ENCODE assay signal across 9 mouse cellular contexts in the genomic region with DNA sequence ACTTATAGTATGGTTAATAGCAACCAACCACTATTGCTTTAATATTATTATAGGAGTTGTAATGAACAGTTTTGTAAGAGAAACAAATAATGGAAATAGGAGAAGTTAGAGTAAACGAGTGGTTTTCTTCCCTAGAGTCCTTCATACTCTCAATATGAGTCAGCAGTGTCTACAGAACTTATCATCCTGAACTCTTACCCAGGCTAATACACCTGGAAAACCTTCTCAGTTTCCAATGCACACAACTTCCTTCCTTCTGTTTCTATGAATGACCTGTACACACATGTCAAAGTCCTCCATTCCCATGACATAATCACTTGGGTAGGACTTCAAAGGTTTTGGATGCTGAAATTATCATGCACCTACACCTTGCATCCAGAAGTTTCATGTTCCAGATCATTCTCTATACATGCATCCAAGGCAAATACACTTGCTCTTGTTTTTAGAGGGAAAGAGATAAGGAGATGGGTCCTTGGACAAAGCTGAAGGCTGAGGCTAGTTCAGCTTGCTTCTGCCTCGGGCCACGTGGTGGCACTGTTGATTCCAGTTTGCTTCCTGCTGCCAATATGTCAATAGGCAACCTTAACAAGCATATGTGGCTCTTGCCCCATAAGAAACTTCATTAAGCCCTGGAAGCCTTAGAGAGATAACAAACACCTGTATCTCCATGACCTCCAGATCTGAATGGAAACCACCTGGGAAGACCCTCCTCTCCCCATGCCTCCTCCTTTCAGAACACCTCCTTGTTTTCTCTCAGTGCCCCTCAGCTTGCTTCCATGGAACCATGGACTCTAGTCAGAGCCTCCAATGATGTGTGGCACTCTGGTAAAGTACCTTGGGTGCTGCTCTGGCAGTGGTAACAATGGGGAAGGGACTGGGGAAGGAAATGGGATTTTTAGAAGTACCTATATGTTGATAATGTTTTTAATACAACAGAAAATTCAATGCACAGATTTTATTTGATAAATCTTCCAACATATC.
DNase-seq lines count a peak whose midpoint lies in the region; ATAC-seq and TF ChIP-seq lines count a peak whose summit lies in the region.
"Had no signal": no experiment of that assay in that cellular context is flagged by ENCODE, and none has a peak within 500 bp of the region (broad histone marks: within the 10 kb centered on the region; RNA-seq: fewer than 3 reads in every experiment).

No protein-coding gene starts in this region.

- no peak overlapping the region for H3K4me2 ChIP-seq in heart, embryonic 11.5 days
- no peak overlapping the region for H3K4me2 ChIP-seq in hindbrain, embryonic 13.5 days
- H3K4me2 ChIP-seq in midbrain, embryonic 11.5 days: no peak overlapping the region

- H3K9ac ChIP-seq in heart, adult 2 months (ENCODE audit: low read depth, low read length): no peak overlapping the region
- H3K9ac ChIP-seq in heart, embryonic 11.5 days (ENCODE audit: low read depth, low read length): no peak overlapping the region
- H3K9ac ChIP-seq in hindbrain, embryonic 13.5 days: no peak overlapping the region
- no peak overlapping the region for H3K9ac ChIP-seq in midbrain, embryonic 11.5 days (ENCODE audit: low read length)

- no peak for ATAC-seq in heart, embryonic 11.5 days (replicated peaks; ENCODE audit: insufficient number of reproducible peaks, low FRiP score, low TSS enrichment)
- ATAC-seq in hindbrain, embryonic 13.5 days (ENCODE audit: low FRiP score): peak; percentile 57; the same call in 1 of the 2 replicates
- peak; percentile 77 for ATAC-seq in midbrain, embryonic 11.5 days (ENCODE audit: low FRiP score)

- no peaks in the 10 kb centered on the region for H3K4me1 ChIP-seq in heart, adult 2 months (ENCODE audit: control insufficient read depth, insufficient read depth, low read length)
- H3K4me1 ChIP-seq in heart, embryonic 11.5 days (ENCODE audit: control insufficient read depth, insufficient read depth, low read length): no peaks in the 10 kb centered on the region
- H3K4me1 ChIP-seq in bone marrow macrophage, adult 2 months (ENCODE audit: control insufficient read depth, insufficient read depth, low read length): no peaks in the 10 kb centered on the region
- H3K4me1 ChIP-seq in hindbrain, embryonic 13.5 days (replicated peaks): no peaks in the 10 kb centered on the region
- H3K4me1 ChIP-seq in midbrain, embryonic 11.5 days (ENCODE audit: control insufficient read depth, insufficient read depth, low read length): no peaks in the 10 kb centered on the region
- H3K4me1 ChIP-seq: megakaryocyte, embryonic 14.5 days had no signal

- H3K36me3 ChIP-seq in heart, adult 2 months (ENCODE audit: control insufficient read depth, insufficient read depth, low read length): no peaks in the 10 kb centered on the region
- H3K36me3 ChIP-seq in heart, embryonic 11.5 days (ENCODE audit: control insufficient read depth, insufficient read depth, low read length): no peaks in the 10 kb centered on the region
- H3K36me3 ChIP-seq in hindbrain, embryonic 13.5 days: no peaks in the 10 kb centered on the region
- H3K36me3 ChIP-seq in midbrain, embryonic 11.5 days (ENCODE audit: control insufficient read depth, insufficient read depth, low read length): no peaks in the 10 kb centered on the region

- no peaks in the 10 kb centered on the region for H3K79me2 ChIP-seq in heart, adult 2 months (replicated peaks; ENCODE audit: control insufficient read depth, insufficient read depth, low read length)

- no peaks in the 10 kb centered on the region for H3K9me3 ChIP-seq in heart, embryonic 11.5 days (replicated peaks; ENCODE audit: control insufficient read depth, low read length)
- no peaks in the 10 kb centered on the region for H3K9me3 ChIP-seq in hindbrain, embryonic 13.5 days
- H3K9me3 ChIP-seq in midbrain, embryonic 11.5 days (ENCODE audit: control insufficient read depth, low read length): no peaks in the 10 kb centered on the region
- H3K9me3 ChIP-seq: megakaryocyte, embryonic 14.5 days had no signal

- TF ChIP-seq CTCF in heart, adult 2 months (IDR thresholded peaks at IDR 0.05): peak; percentile 85
- TF ChIP-seq CTCF in bone marrow macrophage, adult 2 months (IDR thresholded peaks at IDR 0.05; ENCODE audit: low read depth, low read length): peak; percentile 33; the same call in 1 of the 2 replicates

- no peak overlapping the region for H3K27ac ChIP-seq in heart, adult 2 months
- no peak overlapping the region for H3K27ac ChIP-seq in heart, embryonic 11.5 days (ENCODE audit: low read depth, low read length)
- H3K27ac ChIP-seq in bone marrow macrophage, adult 2 months (ENCODE audit: insufficient read depth, low read depth, low read length): no peak overlapping the region
- no peak overlapping the region for H3K27ac ChIP-seq in hindbrain, embryonic 13.5 days
- no peak overlapping the region for H3K27ac ChIP-seq in midbrain, embryonic 11.5 days (ENCODE audit: low read depth, low read length)

- H3K27me3 ChIP-seq in heart, adult 2 months (ENCODE audit: control insufficient read depth, insufficient read depth, low read length): no peaks in the 10 kb centered on the region
- no peaks in the 10 kb centered on the region for H3K27me3 ChIP-seq in heart, embryonic 11.5 days (ENCODE audit: control insufficient read depth, insufficient read depth, low read length)
- H3K27me3 ChIP-seq in hindbrain, embryonic 13.5 days: no peaks in the 10 kb centered on the region
- no peaks in the 10 kb centered on the region for H3K27me3 ChIP-seq in midbrain, embryonic 11.5 days (ENCODE audit: control insufficient read depth, insufficient read depth, low read length)
- H3K27me3 ChIP-seq: megakaryocyte, embryonic 14.5 days had no signal

- peak; percentile 31 to 56 for DNase-seq in heart, adult 2 months
- DNase-seq in fibroblast of lung, adult 2 months (ENCODE audit: low read depth): peak; percentile 32
- DNase-seq in layer of hippocampus, postnatal 25 days (ENCODE audit: extremely low spot score in 1 of 2, low spot score in 1 of 2): peak; percentile 36 to 65
- peak; percentile 90 for DNase-seq in midbrain, embryonic 11.5 days (ENCODE audit: low spot score, missing footprints)
- DNase-seq in spleen, adult 12 weeks (ENCODE audit: low spot score): peak; percentile 1

- TF ChIP-seq EP300 in heart, adult 2 months (IDR thresholded peaks at IDR 0.05; ENCODE audit: insufficient read depth, low read depth, low read length): 0 out of 2 replicates have a peak, but pooled peaks have one; percentile 31

- 32% methylated on average over 3 of the region's 3 CpGs for WGBS in heart, adult 2 months
- 29% methylated on average over 3 of the region's 3 CpGs for WGBS in heart, embryonic 11.5 days (ENCODE audit: insufficient replicate concordance)
- WGBS in hindbrain, embryonic 13.5 days: 36% methylated on average over 3 of the region's 3 CpGs
- WGBS in midbrain, embryonic 11.5 days: 33% methylated on average over 3 of the region's 3 CpGs

- intact Hi-C loops in heart, adult 2 months (cut with DNase I): loop anchor here (2.0 to 10.0 kb wide), 3 partner anchors 198 to 700 kb away; no protein-coding TSS in a partner anchor

- TF ChIP-seq POLR2A in heart, adult 2 months (IDR thresholded peaks at IDR 0.05; ENCODE audit: insufficient read depth, low read depth, low read length): no peak
- TF ChIP-seq POLR2A in bone marrow macrophage, adult 2 months (IDR thresholded peaks at IDR 0.05; ENCODE audit: borderline replicate concordance, low read depth, low read length): no peak

- no peak overlapping the region for H3K4me3 ChIP-seq in heart, adult 2 months
- H3K4me3 ChIP-seq in heart, embryonic 11.5 days (ENCODE audit: low read depth, low read length): no peak overlapping the region
- no peak overlapping the region for H3K4me3 ChIP-seq in bone marrow macrophage, adult 2 months (ENCODE audit: insufficient read depth, low read length)
- H3K4me3 ChIP-seq in hindbrain, embryonic 13.5 days: no peak overlapping the region
- no peak overlapping the region for H3K4me3 ChIP-seq in midbrain, embryonic 11.5 days (ENCODE audit: low read depth, low read length)
- H3K4me3 ChIP-seq: megakaryocyte, embryonic 14.5 days had no signal

Comparison
In these comparisons a context has a peak if more than half of its experiments do, and no peak if none do; other contexts are left out.
1. DNase-seq: peak in every context shown above with its lines; median percentile 90 in midbrain, embryonic 11.5 days; 50 in layer of hippocampus, postnatal 25 days; 44 in heart, adult 2 months; 32 in fibroblast of lung, adult 2 months; 1 in spleen, adult 12 weeks.